Mouse (Mus musculus): ENCODE measurements at regions not wholly inside any gene's neighbourhood (a gene's known extent, or its start where the extent isn't known, plus 50 kb on each side); places are given as distances from the start of the nearest gene placed in this dataset.

GRCm38 (mm10) chr12:64045528-64045927 is 429.0 kb downstream of the Fscb start:
- no peak for TF ChIP-seq POLR2A (IDR thresholded peaks at IDR 0.05; ENCODE audit: low read depth, low read length)
- TF ChIP-seq CTCF (conservative IDR thresholded peaks at IDR 0.05; ENCODE audit: insufficient read depth, insufficient read length, low read depth, low read length) = no peak
